Comparison of ENCODE assay signal across 8 mouse cellular contexts in the genomic region with DNA sequence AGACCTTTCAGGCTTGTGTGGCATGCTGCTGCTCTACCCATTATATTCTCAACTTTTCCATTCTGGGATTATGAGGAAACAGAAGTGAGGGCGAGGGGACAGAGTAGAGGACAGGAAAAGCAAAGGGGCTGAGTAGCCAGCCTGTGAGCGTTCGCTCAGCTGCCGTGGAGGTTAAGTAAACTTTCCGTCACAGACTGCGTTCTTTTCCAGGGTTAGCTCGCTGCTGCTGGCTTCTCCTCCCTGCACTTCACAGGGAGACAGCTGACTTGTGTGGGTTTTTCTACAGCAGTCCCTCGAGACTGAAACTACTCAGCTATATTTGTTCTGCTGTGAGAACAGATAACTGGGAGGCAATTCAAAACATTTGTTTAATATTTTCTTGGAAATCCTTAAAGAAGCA. TPM values are rescaled to one million over a fixed set of nuclear protein-coding genes. Genes with fewer than 3 reads are reported as not detected.
DNase-seq lines count a peak whose midpoint lies in the region; ATAC-seq and TF ChIP-seq lines count a peak whose summit lies in the region.

No protein-coding gene starts in this region.

- TF ChIP-seq POLR2A in brain, embryonic 14.5 days (IDR thresholded peaks at IDR 0.05; ENCODE audit: borderline replicate concordance, extremely low read depth, insufficient read depth, insufficient read length, poor library complexity, severe bottlenecking): no peak

- WGBS in heart, postnatal 0 days: 9% methylated on average over 8 of the region's 8 CpGs

- peak overlapping the region; percentile 50; the same call in 1 of the 2 replicates for H3K9ac ChIP-seq in heart, postnatal 0 days (replicated peaks; ENCODE audit: low read depth, low read length)

- H3K4me1 ChIP-seq in heart, postnatal 0 days (ENCODE audit: control insufficient read depth, insufficient read depth): peaks cover 16% of the 10 kb centered on the region

- no peaks in the 10 kb centered on the region for H3K36me3 ChIP-seq in heart, postnatal 0 days (replicated peaks; ENCODE audit: control insufficient read depth, insufficient read depth, low read length)

- H3K27ac ChIP-seq in heart, postnatal 0 days (ENCODE audit: low read depth): peak overlapping the region; percentile 75

- DNase-seq in NIH3T3 (ENCODE audit: low read depth): peak; percentile 44
- DNase-seq in brain, embryonic 14.5 days (ENCODE audit: low read depth): peak; percentile 57
- DNase-seq in heart, postnatal 0 days (ENCODE audit: low spot score): peak; percentile 86
- peak; percentile 11 to 16 for DNase-seq in layer of hippocampus, postnatal 10 days (ENCODE audit: low spot score in 2 of 2)
- peak; percentile 69 for DNase-seq in lung, postnatal 36 days
- DNase-seq in spleen, postnatal 36 days (ENCODE audit: low spot score in 2 of 2): no peak
- no peak for DNase-seq in thymus, postnatal 4 days

- no peak for TF ChIP-seq CTCF in brain, embryonic 14.5 days (IDR thresholded peaks at IDR 0.05; ENCODE audit: borderline replicate concordance, extremely low read depth, insufficient read depth, insufficient read length)
- no peak for TF ChIP-seq CTCF in heart, postnatal 0 days (IDR thresholded peaks at IDR 0.05; ENCODE audit: low read depth)

- no peaks in the 10 kb centered on the region for H3K27me3 ChIP-seq in heart, postnatal 0 days (ENCODE audit: control insufficient read depth, insufficient read depth, low read length)

- H3K9me3 ChIP-seq in heart, postnatal 0 days (replicated peaks; ENCODE audit: control insufficient read depth, low read length): no peaks in the 10 kb centered on the region

- no peak for TF ChIP-seq EP300 in heart, postnatal 0 days (IDR thresholded peaks at IDR 0.05; ENCODE audit: low read depth)

- H3K4me2 ChIP-seq in heart, postnatal 0 days (ENCODE audit: low read depth, low read length): peak overlapping the region; percentile 61

- peak overlapping the region; percentile 31 for H3K4me3 ChIP-seq in heart, postnatal 0 days (ENCODE audit: low read depth, low read length)

- peak; percentile 65; the same call in 1 of the 2 replicates for ATAC-seq in heart, postnatal 0 days (ENCODE audit: insufficient read depth, low read depth)
- no peak for ATAC-seq in activated CD4-positive, CD25-positive, alpha-beta regulatory T cell, adult 4 months

RNA-seq across cellular contexts. Expression of a gene that starts 34.5 kb away (rescaled TPM):
- 7.6 and 8.4 TPM in 2 replicates for polyA plus RNA-seq in brain, embryonic 14.5 days (2012; rRNA removed)
- 11.8 and 19.1 TPM in 2 replicates for total RNA-seq in heart, postnatal 0 days (2014; rRNA removed; ENCODE audit: low replicate concordance)
- polyA plus RNA-seq in heart, postnatal 0 days (2015; fragmentation: Nextera tagmentation; extraction: Ambion mirVana): 17.0 and 17.8 TPM in 2 replicates
- 10 to 100 TPM; 19.3 to 19.5 TPM for total RNA-seq in layer of hippocampus, postnatal 10 days (2021)
- polyA plus RNA-seq in activated CD4-positive, CD25-positive, alpha-beta regulatory T cell, adult 4 months (2017; shearing (Covaris generic)): 1 to 10 TPM; 5.3 to 9.7 TPM

Comparison
In these comparisons a context has a peak if more than half of its experiments do, and no peak if none do; other contexts are left out.
1. DNase-seq: peak in NIH3T3 (single experiment), brain, embryonic 14.5 days (single experiment), heart, postnatal 0 days (single experiment), layer of hippocampus, postnatal 10 days (2 of 2) and lung, postnatal 36 days (single experiment); none in spleen, postnatal 36 days (0 of 2) and thymus, postnatal 4 days (single experiment).